Mouse (Mus musculus): ENCODE data around the gene Krtdap.

Krtdap gene

DNA sequence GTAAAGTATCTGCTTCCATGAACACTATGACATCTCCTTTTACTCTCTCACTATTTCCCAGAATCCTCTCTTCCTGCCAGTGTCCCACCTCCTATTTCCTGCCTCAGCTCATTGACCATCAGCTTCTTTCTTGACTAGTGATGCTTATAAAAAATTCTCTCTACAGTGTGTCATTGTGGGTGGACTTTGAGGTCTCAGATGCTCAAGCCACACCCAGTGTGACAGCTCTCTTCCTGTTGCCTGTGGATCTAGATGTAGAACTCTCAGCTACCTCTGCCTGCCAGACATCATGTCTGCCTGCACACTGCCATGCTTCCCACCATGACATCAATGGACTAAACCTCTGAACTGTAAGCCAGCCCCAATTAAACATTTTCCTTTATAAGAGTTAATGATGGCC lies 49.6 kb downstream of the Krtdap start:
- no peak for DNase-seq (ENCODE audit: low read depth, low spot score)

DNA sequence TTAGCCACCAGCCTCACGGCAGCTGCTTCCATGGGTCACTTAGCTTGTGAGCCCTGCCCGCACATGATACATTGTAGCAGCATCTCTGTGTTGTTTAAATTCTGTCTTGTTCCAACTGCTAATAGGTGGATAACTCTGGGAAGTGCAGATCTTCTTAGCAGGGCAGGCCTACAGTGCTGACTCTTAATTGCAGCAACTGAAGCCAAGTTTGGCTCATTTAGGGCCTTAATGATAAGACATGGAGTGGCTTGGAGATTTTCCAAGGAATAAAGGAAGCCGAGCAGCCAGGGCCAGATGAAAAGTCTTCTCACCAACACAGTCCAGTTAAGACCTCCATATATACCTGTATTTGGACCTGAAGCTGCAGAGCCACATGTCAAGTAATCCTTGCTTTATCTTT lies 52.6 kb downstream of the Krtdap start:
- no peak for DNase-seq (ENCODE audit: low read depth, low spot score)

All from retina, adult 2 months (tissue).